Mouse (Mus musculus) c-Kit-positive CD71-negative TER-119-negative erythroid progenitor cells, embryonic 14.5 days (primary cell): ENCODE measurements around the gene Trim62.
A peak's percentile ranks its signal among the peaks of the same experiment; 100 is the strongest.

ENCODE experiments used
- DNase-seq: peaks from one replicate; pipeline ENCODE4 v3.0.0-alpha.2; 2013; ENCODE audit warnings: low read depth

Trim62 gene

GRCm38 (mm10) chr4:128883379-128883781 lies at the start of gene Trim62:
Gene Trim62, plus strand, starts transcription at chr4:128883580.
- DNase-seq: peak; percentile 30

GRCm38 (mm10) chr4:128838202-128838601 lies 45.2 kb upstream of the Trim62 start:
- DNase-seq: no peak

DNA sequence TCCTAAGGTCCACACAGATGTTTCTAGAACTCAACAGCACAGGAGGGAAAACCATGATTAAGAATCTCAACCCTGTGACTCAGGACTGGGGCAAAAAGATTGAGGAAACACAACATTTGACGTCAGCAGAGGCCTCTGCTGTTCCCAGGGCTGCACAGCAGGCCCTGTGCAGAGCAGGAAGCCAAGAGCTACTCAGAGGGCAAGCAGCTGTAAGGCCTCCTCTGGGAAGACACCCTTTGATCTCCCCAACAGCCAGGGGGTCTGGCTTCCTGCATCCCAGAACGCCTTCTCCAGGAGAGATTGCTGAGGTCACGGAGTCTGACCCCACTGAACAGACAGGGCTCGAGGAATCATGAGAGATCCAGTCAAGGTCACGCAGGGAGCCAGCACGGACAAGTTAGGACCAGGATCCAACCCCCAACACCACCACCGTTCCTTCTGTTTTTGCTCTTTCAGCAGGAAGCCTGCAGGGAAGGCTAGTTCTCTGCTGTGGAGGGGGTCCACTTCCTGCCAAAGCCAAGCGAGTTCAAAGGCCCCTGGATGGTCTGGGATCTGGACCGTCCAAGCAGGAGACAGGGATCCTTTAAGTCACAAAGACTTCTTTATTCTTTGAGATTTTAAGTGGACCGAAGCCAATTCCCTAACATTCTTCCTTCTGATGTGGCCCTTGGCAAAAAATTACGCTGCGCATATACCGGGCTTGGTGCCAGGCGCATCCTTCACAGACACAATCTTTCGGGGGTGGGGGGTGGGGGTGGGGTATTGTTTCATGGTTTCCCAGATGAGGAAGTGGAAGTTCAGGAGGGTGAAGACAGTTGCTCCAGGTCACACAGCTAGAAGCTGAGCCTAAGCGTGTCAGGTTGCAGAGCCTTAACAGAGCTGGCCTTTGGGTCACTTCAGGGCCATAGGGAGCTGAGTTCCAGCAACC lies 43.3 kb upstream of the Trim62 start:
- DNase-seq: peak; percentile 28

DNA sequence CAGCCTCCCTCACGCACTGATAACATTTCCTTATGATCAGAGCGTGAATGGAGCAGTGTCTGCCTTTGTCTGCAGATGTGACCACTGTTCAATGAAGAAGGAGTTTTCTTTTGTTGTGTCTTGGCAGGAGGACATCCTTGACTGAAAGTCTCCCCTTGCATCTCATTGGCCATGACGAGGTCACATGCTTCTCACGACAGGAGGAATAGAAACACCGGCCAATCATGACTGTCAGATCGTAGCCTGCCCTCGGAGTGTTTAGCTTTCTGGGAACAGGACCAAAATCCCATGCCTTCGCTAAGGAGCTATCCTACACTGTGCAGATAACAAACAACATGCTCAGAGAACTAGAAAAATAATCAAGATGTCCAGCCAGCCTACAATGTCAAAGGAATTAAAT lies 42.1 kb upstream of the Trim62 start:
- no peak for DNase-seq

- DNase-seq: no peak
Measured at GRCm38 (mm10) chr4:128844566-128844965, 38.8 kb upstream of the Trim62 start.

DNA sequence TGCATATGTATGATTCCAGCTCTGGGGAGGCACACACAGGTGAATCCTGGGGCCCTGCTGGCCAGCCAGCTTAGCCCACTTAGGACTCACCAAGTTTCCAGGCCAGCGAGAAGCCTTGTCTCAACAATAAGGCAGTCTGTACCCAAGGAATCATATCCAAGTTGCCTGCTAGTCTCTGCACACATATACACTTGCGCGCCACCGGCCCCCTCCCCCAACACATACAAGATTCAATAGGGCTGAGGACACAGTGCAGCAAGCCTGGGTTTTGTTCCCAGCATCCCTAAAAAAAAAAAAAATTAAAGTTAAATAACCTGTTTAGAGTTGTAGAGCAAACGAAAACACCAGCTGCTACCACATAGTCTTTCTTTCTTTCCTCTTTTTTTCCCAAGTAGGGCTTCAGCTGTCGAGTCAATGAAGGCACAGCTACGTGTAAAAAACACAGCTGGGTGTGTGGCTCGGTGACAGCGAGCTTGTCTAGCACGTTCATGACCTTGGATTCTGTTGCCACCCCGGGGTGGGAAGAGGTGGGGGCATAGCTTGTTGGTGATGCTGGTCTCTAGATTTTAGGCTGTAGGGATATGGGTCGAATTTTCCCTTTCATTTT lies 37.9 kb upstream of the Trim62 start:
- DNase-seq: no peak

DNA sequence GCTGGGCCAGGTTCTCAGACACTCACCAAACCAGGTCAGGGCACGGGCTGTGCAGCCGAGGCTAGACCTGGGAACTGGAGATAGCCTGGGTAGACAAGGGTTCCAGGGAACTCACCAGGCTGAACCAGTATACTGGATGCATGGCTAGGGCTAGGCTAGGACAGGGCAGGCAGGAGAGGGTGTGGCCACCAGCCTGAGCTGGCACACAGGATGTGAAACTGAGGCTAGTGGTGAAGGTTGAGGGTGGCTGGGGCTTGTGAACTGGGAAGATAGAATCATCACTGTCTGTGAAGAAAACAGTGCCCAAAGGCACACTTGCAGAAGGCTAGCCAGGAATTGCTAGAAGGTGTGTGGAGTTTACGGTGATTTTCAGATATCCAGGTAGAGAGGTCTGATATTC lies 34.4 kb upstream of the Trim62 start:
- DNase-seq: no peak

GRCm38 (mm10) chr4:128849686-128850085 lies 33.7 kb upstream of the Trim62 start:
- DNase-seq: no peak

- no peak for DNase-seq
Measured at GRCm38 (mm10) chr4:128852266-128852887, 31.0 kb upstream of the Trim62 start.

DNA sequence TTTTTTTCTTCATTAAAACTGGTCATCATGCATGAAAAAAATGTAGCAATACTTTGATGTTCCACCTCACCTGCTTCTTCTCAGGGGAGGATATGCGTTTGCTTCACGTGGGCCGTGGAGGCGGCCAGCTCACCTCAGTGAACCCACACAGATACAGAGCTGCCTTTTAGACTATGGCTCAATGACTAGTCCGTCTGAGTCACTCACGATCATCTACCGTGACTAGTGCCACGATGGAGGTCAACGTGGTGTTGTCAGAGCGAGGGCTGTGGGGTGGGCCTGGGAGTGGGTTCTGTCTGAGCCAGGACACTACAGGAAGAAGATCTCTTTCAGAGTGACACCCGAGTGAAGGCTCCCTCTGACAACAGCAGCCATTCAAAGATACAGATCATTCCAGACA lies 30.3 kb upstream of the Trim62 start:
- no peak for DNase-seq

- no peak for DNase-seq
Measured at GRCm38 (mm10) chr4:128855613-128856040, 27.8 kb upstream of the Trim62 start.

- no peak for DNase-seq
Measured at GRCm38 (mm10) chr4:128857212-128857611, 26.2 kb upstream of the Trim62 start.

DNA sequence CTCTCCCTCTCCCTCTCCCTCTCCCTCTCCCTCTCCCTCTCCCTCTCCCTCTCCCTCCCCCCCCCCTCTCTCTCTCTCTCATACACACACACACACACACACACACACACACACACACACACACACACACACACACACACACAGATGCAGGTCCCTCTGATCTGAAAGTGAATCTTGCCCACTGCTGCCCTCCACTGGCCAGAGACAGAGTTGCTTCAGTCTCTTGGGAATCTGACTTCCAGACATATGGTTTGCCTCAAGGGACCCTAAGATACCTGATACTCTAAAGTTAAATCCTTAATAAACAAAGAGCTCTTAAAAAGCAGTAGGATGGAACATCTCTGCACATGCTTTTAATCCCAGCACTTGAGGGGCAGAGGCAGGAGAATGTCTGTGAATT lies 25.2 kb upstream of the Trim62 start:
- DNase-seq: peak; percentile 64

DNA sequence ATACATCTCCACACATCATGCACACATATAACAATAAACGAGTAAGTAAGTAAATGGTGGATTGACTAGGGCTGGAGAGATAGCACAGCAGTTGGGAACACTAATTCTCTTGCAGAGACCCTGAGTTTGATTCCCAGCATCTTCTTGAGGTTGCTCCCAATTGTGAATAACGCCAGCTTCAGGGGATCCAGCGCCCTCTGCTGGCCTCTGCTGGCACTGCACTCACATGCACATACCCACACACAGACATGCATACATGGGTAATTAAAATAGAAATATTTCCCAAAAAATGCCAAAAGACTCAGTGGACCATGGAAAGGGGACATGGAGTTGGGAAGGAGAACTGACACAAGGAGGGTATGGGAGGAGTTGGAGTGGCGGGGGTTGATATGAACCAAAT lies 24.5 kb upstream of the Trim62 start:
- no peak for DNase-seq

DNA sequence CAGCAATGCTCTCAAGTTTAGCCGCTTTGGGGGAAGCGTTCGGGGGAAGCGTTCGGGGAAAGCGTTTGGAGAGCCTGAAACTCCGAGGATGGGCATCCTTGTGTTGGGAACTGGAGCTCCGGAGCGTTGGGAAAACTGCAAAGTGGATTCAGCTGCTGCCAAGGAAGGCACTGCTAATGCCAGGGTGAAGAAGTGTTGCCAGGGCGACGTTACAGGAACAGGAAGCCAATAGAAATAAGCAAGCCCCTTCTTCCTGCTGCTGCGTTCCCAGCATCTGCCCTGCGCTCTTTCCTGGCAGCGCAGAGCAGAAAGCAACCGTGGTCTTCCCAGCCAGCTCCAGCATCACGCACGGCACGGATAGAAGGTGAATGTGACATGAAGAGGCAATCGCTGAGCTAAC lies 10.4 kb upstream of the Trim62 start:
- DNase-seq: no peak

DNA sequence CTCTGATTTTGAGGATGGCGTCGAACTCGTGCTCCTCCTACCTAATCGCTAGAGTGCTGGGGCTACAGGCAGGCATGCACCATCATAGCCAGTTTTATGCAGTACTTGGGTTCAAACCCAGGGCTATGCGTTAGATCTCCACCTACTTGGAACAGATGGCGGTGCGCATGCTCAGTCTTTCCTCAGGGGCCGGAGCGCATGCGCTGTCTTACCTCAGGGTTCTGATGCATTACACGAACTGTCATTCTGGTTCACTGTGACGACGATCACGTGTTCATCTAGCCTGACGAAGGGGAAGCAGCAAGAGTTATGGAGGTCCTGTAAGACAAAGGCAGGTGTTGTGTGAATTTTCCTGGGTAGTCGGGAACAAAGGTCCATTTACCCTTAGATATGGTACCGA lies 9.3 kb upstream of the Trim62 start:
- no peak for DNase-seq

DNA sequence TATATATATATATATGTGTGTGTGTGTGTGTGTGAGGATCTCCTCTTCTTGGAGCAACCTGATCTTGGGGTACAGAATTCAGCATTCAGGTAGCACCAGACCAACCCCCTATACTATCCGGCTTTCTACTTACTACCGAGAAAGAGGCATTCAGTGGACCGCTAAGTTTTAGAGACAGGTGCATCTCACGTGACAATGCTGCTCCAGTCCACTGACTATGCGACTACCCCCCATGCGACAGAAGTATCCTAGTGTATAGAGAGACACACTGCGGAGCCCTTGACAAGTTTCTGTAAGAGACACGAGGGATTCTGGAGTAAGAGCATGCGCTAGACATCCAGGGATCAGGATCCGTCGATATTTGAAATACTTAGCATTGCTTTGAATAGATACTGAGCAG lies 7.9 kb upstream of the Trim62 start:
- no peak for DNase-seq

DNA sequence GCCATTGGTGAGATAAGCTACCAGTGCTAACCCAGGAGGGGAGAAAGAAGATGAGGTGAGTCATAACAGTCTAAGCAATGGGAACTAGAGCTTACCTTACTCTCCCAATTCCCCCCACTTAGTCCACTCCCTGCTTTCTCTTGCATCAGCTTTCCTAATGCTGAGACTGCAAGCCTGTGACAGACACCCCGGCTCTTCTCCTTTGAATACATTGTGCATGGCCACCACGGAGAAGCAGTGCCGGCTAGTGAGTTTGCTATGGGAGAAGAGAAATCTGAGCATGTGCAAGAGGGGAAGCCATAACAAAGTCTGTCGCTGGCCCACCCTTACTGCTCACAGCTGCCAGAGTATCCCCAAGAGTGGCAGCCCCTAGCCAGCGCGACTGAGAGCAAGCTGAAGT lies 5.9 kb upstream of the Trim62 start:
- no peak for DNase-seq

DNA sequence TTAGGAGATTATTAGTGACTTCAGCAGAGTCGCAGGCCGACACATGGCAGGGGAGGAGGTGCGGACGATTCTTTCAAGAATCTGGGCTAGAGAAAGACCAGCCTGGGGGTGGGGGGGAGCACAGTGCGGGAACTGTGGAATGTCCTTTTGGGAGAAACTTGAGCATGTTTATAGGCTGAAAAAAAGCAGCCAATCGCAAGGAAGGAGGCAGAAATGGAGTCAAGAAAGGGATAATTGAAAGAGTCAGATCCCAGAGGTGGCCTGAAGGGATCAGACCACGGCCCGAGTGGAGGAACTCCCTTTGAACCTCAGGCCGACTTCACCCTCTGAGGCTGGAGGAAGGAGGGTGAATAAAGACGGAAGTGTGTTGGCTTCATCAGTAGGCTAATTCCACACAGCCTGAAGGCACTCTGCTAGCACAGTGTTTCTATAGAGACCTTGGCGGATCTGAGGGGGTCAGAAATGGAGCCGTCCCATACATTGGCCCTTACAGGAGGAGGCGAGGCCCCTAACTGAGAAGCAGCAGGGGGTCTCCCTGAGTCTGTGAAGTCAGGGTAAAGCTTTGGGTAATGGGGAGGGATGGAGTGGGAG lies 4.4 kb upstream of the Trim62 start:
- DNase-seq: no peak

DNA sequence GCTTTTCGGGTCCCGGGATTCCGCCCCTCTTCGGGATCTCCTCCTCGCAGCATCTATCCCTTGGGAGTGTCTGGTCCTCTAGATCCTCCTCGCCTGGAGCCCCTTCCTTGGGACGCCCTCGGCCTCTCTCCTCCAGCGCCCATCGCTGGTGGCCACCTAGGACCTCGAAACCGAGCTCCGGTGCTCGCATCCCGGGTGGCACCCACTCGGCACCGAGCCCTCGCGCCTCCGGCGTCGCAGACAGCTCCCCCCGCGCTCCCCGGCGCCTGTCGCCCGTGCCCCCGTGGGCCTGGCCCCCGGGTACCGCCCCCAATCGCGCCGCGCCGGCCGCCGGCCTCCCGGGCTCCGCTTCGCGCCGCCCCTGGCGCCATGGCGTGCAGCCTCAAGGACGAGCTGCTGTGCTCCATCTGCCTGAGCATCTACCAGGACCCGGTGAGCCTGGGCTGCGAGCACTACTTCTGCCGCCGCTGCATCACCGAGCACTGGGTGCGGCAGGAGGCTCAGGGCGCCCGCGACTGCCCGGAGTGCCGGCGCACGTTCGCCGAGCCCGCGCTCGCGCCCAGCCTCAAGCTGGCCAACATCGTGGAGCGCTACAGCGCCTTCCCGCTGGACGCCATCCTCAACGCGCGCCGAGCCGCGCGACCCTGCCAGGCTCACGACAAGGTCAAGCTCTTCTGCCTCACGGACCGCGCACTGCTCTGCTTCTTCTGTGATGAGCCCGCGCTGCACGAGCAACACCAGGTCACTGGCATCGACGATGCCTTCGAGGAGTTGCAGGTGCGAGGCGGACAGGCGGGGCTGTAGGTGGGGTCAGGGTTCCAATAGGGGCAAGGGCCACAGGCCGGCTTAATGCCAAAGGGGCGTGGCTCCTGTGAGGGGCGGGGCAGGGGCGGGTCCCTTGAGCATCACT lies 676 bp downstream of the Trim62 start:
- no peak for DNase-seq

DNA sequence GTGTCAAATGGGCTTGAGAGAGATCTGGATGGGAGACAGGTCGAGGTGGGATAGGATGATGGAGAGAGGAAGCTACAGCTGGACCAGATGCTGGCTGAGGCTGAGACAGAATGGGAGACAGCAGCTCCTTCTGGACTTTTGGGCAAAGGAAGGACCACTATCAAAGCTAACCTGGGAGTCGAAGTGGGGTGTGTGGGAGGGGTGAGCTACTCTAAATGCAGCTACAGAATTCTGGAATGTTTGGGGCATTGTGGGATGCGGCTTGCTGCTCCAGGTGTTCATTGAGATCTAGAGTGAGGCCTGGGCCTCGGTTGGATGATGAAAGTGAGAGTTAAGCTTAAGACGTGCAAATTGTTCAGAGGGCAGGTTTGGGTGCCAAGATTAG lies 1.3 kb downstream of the Trim62 start:
- DNase-seq: no peak

DNA sequence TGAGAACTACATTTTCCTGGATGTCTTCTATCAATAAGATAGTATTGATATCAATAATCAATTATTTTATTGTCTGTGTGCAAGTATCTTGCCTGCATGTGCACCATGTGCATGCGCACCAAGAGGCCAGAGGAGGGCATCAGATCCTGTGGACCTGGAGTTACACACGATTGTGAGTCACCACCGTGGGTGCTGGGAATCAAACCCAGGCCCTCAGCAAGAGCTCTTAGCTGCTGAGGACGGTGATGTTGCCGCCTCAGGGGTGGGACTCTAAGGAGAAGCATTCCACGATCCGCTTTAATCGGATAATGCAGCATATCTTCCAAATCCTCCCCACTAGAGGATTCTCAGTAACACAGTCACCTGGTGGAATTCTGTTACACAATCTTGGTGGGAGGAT lies 2.2 kb downstream of the Trim62 start:
- DNase-seq: no peak
